Mouse (Mus musculus) limb, embryonic 15.5 days (tissue): ENCODE data around the gene Stam. TPM values are rescaled to one million over a fixed set of nuclear protein-coding genes. Genes with fewer than 3 reads are reported as not detected.

Source experiments
- ATAC-seq: fragments of 200-750 bp; cut with Nextera tagmentation; 2 replicates; pipeline ENCODE4 v1.8.0; 2017; ENCODE audit warnings: low read depth, moderate TSS enrichment; ENCODE audit not compliant: insufficient number of reproducible peaks, low FRiP score, low TSS enrichment
- H3K27ac ChIP-seq: fragments of 300-500 bp; sonication (generic); 2 replicates; pipeline ENCODE4 v1.5.1; 2015; ENCODE audit warnings: moderate library complexity, mild to moderate bottlenecking, inconsistent platforms
- H3K27me3 ChIP-seq: fragments of 300-500 bp; sonication (generic); 2 replicates; pipeline ENCODE4 v1.6.1; 2015; ENCODE audit warnings: inconsistent platforms
- H3K36me3 ChIP-seq: fragments of 300-500 bp; sonication (generic); 2 replicates; pipeline ENCODE4 v1.6.1; 2015; ENCODE audit warnings: inconsistent platforms
- H3K4me1 ChIP-seq: fragments of 300-500 bp; sonication (generic); 2 replicates; pipeline ENCODE4 v1.6.1; 2015; ENCODE audit warnings: inconsistent platforms
- H3K4me2 ChIP-seq: fragments of 300-500 bp; sonication (generic); 2 replicates; pipeline ENCODE4 v1.6.1; 2015; ENCODE audit warnings: mild to moderate bottlenecking, inconsistent platforms
- H3K4me3 ChIP-seq: fragments of 300-500 bp; sonication (generic); 2 replicates; pipeline ENCODE4 v1.5.1; 2015; ENCODE audit warnings: mild to moderate bottlenecking, inconsistent platforms
- H3K9ac ChIP-seq: fragments of 300-500 bp; sonication (generic); 2 replicates; pipeline ENCODE4 v1.6.1; 2015; ENCODE audit warnings: inconsistent platforms
- H3K9me3 ChIP-seq: fragments of 300-500 bp; sonication (generic); 2 replicates; pipeline ENCODE4 v1.6.1; 2016; ENCODE audit warnings: inconsistent platforms
- WGBS: fragments of 180-500 bp; shearing (Covaris S2); methylation state at CpG from one replicate; pipeline ENCODE4 v1.1.7; 2015; 5-methylcytosine and 5-hydroxymethylcytosine counted together
- polyA plus RNA-seq: library from polyadenylated mRNA; unstranded; fragments of >200 nt; fragmentation: Nextera tagmentation; extraction: Ambion mirVana; gene quantifications from 2 replicates; pipeline ENCODE4 v1.2.1, GENCODE M21; 2015

Gene Stam
- 67.6 and 69.9 TPM in 2 replicates for polyA plus RNA-seq

DNA sequence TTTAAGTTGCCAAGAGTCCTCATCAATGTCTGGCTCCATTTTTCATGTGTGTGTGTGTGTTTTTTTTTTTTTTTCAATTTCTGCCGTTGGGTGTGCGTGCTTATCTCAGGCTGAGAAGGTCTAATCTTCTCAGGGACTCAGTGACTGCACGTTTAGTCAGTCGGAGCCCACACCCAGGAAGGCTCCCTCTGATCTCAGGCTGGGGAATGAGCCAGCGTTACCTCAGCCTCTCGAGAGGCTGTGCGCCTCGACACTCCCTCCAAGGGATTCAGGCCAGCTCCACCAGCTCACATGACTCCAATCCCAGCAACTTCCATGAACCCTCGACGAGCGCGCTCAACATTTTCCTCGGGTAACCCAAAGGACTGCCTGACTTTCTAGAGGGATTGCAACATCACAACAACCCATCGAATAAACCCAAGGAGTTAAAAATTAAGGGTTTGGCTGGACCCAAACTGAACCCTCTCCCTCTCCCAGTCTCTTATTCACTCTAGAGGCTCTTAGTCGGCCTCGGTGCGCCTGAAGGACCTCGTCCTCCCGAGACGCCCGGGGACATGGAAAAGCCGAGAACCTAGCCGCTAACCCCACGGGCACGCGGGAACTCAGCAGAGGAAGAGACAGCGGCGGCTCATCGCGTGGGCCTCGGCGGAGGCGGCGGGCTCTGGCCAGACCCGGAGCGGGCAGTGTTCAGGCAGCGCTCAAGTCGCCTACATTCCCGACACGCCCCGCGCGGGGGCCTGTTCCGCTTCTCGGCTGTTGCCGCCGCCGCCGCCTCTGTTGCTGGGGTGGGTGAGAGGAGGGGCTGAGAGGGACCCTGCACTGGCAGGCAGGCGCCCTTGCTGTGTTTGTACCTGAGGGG lies at the start of gene Stam:
Stam (plus strand) TSS at position 737 of the 859 bp plus-strand sequence.
- peak within 1 kb of the TSS; percentile 59 for H3K4me2 ChIP-seq
- peak within 1 kb of the TSS; percentile 83 for H3K9ac ChIP-seq
- WGBS = under 1% methylated on average over 47 of the region's 50 CpGs
- no peaks in the 10 kb centered on the region for H3K27me3 ChIP-seq
- ATAC-seq = peak; percentile 94
- peaks cover 14% of the 10 kb centered on the region for H3K4me1 ChIP-seq
- H3K27ac ChIP-seq = peak within 1 kb of the TSS; percentile 97
- no peaks in the 10 kb centered on the region for H3K9me3 ChIP-seq
- H3K36me3 ChIP-seq = no peaks in the 10 kb centered on the region
- peak within 1 kb of the TSS; percentile 83 for H3K4me3 ChIP-seq

DNA sequence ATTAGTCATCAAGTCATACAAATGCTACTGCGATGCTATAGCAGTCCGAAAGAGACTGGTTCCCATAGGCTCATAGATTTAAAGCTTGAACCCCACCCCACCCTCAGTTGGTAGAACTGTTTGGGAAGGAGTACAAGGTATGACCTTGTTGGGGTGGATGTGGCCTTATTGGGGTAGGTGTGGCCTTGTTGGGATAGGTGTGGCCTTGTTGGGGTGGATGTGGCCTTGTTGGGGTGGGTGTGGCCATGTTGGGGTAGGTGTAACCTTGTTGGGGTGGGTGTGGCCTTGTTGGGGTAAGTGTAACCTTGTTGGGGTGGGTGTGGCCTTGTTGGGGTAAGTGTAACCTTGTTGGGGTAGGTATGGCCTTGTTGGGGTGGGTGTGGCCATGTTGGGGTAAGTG lies 32.6 kb upstream of the Stam start:
- WGBS = 95% methylated on average over 2 of the region's 2 CpGs
- H3K4me1 ChIP-seq = no peaks in the 10 kb centered on the region
- no peak overlapping the region for H3K27ac ChIP-seq

DNA sequence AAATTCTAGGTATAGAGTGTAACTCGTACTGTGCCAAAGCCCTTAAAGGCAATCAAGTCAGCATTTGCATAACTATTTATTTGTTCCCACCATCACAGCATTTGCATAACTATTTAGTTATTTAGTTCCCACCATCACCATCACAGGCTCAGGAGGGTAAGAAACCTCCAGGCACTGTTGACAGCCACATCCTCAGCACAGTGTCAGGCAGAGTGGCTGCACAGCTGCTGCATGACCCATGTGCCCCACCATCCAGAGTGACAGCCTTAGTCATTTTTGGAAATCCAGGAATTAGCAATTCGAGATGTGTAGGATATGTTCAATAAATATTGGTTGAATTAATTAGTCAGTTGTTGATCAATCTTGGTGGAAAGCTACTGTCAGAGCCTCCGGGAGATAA lies 30.9 kb upstream of the Stam start:
- no peaks in the 10 kb centered on the region for H3K27me3 ChIP-seq
- no peak overlapping the region for H3K4me3 ChIP-seq
- WGBS = 82% methylated on average over 3 of the region's 3 CpGs
- H3K36me3 ChIP-seq = 0 out of 2 replicates have a peak, but pooled peaks cover 4% of the 10 kb centered on the region
- H3K27ac ChIP-seq = no peak overlapping the region
- no peak overlapping the region for H3K9ac ChIP-seq
- H3K9me3 ChIP-seq = no peaks in the 10 kb centered on the region
- no peak overlapping the region for H3K4me2 ChIP-seq
- no peak for ATAC-seq
- H3K4me1 ChIP-seq = no peaks in the 10 kb centered on the region

More for the DNA sequence above, 32.6 kb upstream of the Stam start:
- Histone ChIP-seq H3K27me3 (no peaks in the 10 kb centered on the region), H3K4me3 (no peak overlapping the region), H3K9me3 (no peaks in the 10 kb centered on the region), H3K36me3 (0 out of 2 replicates have a peak, but pooled peaks cover 4% of the 10 kb centered on the region), H3K9ac (no peak overlapping the region), H3K4me2 (no peak overlapping the region)
- no peak for ATAC-seq

DNA sequence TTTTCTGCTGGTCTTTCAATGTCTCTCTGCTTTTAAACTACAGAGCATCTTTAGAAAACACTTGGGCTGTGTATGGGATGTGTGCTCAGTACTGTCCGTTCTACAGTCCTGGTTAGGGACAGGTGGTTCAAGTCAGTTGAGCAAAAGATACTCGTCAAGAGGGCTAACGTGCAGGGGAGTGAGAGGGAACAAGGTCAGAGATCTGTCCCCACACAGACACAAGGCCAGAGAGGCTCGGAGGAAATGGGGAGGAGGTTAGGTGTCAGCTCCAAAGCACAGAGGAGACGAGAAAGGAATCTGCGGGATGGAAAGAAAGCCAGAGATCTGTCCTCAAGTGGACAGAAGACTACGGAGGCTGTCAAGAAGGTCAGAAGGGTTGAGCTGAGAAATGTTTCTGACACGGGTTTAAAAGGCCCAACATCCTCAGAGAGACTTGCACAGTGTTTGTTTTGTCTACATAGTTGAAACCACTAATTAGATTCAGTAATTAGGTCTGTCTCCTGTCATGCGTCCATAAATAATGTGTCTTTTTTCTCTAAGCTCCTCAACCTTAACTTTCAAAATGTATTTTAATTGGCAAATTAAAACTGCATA lies 30.2 kb upstream of the Stam start:
- no peak for ATAC-seq
- H3K27ac ChIP-seq = no peak overlapping the region
- H3K9ac ChIP-seq = no peak overlapping the region
- no peaks in the 10 kb centered on the region for H3K9me3 ChIP-seq
- H3K4me1 ChIP-seq = no peaks in the 10 kb centered on the region
- no peaks in the 10 kb centered on the region for H3K27me3 ChIP-seq
- no peak overlapping the region for H3K4me2 ChIP-seq
- no peak overlapping the region for H3K4me3 ChIP-seq
- 0 out of 2 replicates have a peak, but pooled peaks cover 4% of the 10 kb centered on the region for H3K36me3 ChIP-seq
- WGBS = 45% methylated on average over 9 of the region's 9 CpGs

- Histone ChIP-seq H3K9me3 (no peaks in the 10 kb centered on the region), H3K9ac (no peak overlapping the region), H3K27ac (no peak overlapping the region), H3K27me3 (no peaks in the 10 kb centered on the region), H3K36me3 (no peaks in the 10 kb centered on the region), H3K4me1 (no peaks in the 10 kb centered on the region), H3K4me2 (no peak overlapping the region), H3K4me3 (no peak overlapping the region)
- ATAC-seq = no peak
These were observed 25.5 kb upstream of the Stam start for GRCm38 (mm10) chr2:14048381-14048780.

GRCm38 (mm10) chr2:14048808-14049207 lies 25.1 kb upstream of the Stam start:
- Histone ChIP-seq H3K4me1 (no peaks in the 10 kb centered on the region), H3K9ac (no peak overlapping the region), H3K27me3 (no peaks in the 10 kb centered on the region), H3K27ac (no peak overlapping the region), H3K36me3 (no peaks in the 10 kb centered on the region), H3K9me3 (no peaks in the 10 kb centered on the region), H3K4me2 (no peak overlapping the region), H3K4me3 (no peak overlapping the region)
- 65% methylated on average over 5 of the region's 5 CpGs for WGBS
- no peak for ATAC-seq

GRCm38 (mm10) chr2:14053618-14054017 lies 20.3 kb upstream of the Stam start:
- Histone ChIP-seq H3K36me3 (no peaks in the 10 kb centered on the region), H3K27ac (no peak overlapping the region), H3K4me3 (no peak overlapping the region), H3K27me3 (no peaks in the 10 kb centered on the region), H3K9ac (no peak overlapping the region), H3K4me1 (peaks cover 4% of the 10 kb centered on the region), H3K9me3 (no peaks in the 10 kb centered on the region), H3K4me2 (no peak overlapping the region)
- 65% methylated on average over 3 of the region's 3 CpGs for WGBS
- ATAC-seq = no peak

DNA sequence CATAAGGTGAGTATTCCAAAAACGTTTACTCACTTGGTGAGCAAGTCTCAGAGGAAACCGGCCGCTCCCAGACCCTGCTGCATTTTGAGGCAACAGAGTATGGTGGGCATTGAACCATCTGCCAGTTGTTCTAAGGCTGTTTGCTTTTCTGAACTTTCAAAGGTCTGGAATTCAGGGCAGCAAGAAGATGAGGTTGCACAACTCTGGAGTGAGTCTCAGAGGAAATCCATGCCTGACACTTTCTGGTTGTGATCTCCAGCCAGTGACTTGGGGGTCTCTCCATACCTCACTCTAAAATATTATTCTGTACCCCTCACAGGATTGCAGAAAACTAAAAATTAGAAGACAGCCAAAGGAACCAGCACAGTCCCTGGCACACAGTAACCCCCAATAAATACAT lies 19.7 kb upstream of the Stam start:
- H3K4me3 ChIP-seq = no peak overlapping the region
- H3K4me2 ChIP-seq = no peak overlapping the region

GRCm38 (mm10) chr2:14054716-14055115 lies 19.2 kb upstream of the Stam start:
- WGBS = 4% methylated on average over 6 of the region's 6 CpGs

More for the DNA sequence above, 19.7 kb upstream of the Stam start:
- Histone ChIP-seq H3K27me3 (no peaks in the 10 kb centered on the region), H3K36me3 (no peaks in the 10 kb centered on the region), H3K9ac (no peak overlapping the region), H3K27ac (no peak overlapping the region), H3K9me3 (no peaks in the 10 kb centered on the region), H3K4me1 (peaks cover 4% of the 10 kb centered on the region)
- no peak for ATAC-seq
- 64% methylated on average over 3 of the region's 3 CpGs for WGBS

GRCm38 (mm10) chr2:14055168-14055565 lies 18.7 kb upstream of the Stam start:
- peak overlapping the region; percentile 82 for H3K27ac ChIP-seq
- WGBS = 1% methylated on average over 51 of the region's 58 CpGs

More at GRCm38 (mm10) chr2:14054716-14055115, 19.2 kb upstream of the Stam start:
- H3K4me1 ChIP-seq = peaks cover 4% of the 10 kb centered on the region
- peak overlapping the region; percentile 82 for H3K4me2 ChIP-seq
- no peak for ATAC-seq
- H3K9ac ChIP-seq = peak overlapping the region; percentile 63
- H3K4me3 ChIP-seq = peak overlapping the region; percentile 84
- H3K36me3 ChIP-seq = no peaks in the 10 kb centered on the region
- H3K27ac ChIP-seq = peak overlapping the region; percentile 82
- no peaks in the 10 kb centered on the region for H3K9me3 ChIP-seq
- H3K27me3 ChIP-seq = no peaks in the 10 kb centered on the region

GRCm38 (mm10) chr2:14055566-14056331 lies 18.1 kb upstream of the Stam start, which contains the start of gene Hacd1:
Gene Hacd1 (minus strand): TSS chr2:14056135.
- Histone ChIP-seq H3K9ac (peak within 1 kb of the TSS; percentile 63), H3K27ac (peak within 1 kb of the TSS; percentile 82), H3K4me3 (peak within 1 kb of the TSS; percentile 84), H3K9me3 (no peaks in the 10 kb centered on the region), H3K4me1 (peaks cover 4% of the 10 kb centered on the region), H3K36me3 (no peaks in the 10 kb centered on the region), H3K4me2 (peak within 1 kb of the TSS; percentile 82), H3K27me3 (no peaks in the 10 kb centered on the region)
- peak; percentile 83 for ATAC-seq
- WGBS = under 1% methylated on average over 85 of the region's 101 CpGs

More at GRCm38 (mm10) chr2:14055168-14055565, 18.7 kb upstream of the Stam start:
- ATAC-seq = peak; percentile 86
- Histone ChIP-seq H3K27me3 (no peaks in the 10 kb centered on the region), H3K4me1 (peaks cover 4% of the 10 kb centered on the region), H3K9me3 (no peaks in the 10 kb centered on the region), H3K9ac (peak overlapping the region; percentile 63), H3K4me2 (peak overlapping the region; percentile 82), H3K36me3 (no peaks in the 10 kb centered on the region), H3K4me3 (peak overlapping the region; percentile 84)
